Mouse (Mus musculus): ENCODE results near the gene Gsdmc3.
"Not testable (repeated sequence)": the region's sequence is repeated elsewhere in the genome, so short reads cannot be mapped to it uniquely, and the experiment has no call there.

Gsdmc3 gene

DNA sequence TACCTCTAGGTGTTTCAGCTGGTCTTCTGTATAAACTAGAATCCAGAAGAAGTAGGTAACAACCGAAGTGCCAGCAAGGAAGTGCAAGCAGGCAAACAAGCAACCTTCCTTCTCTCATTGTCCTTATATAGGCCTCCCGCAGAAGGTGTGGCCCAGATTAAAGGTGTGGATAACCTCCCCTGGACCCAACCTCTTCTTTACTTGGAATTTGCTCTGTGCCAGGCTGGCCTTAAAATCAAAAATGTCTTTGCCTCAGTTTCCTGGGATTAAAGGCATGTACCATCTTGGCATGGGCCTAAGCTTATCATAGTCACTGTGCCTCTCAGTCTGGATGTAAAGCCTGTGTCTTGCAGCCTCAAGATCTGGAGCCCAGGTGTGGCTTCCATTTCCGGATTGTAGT is at the start of gene Gsdmc3:
Gene Gsdmc3 (minus strand): TSS at position 101 of the 400 bp plus-strand sequence.
- not testable (repeated sequence) for DNase-seq (ENCODE audit: low spot score)

DNA sequence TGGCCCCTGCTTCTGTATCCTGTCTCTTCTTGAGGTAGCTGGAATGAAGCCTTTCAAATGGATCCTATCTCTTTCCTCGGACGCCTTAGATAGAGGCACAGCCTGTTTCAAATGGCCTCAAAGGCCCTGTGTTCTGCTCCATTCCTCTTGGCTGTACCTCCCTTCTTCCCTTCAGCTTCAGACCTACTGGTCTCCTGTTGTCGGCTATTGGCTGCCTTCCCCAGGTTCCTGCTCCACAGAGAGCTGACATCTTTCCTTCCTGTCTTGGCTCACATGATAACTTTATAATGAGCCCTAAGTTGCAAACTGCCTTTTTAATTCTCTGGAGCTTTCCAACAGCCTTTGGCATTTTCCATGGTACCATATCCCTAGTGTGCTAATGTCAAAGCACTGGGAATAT is 47.8 kb upstream of the Gsdmc3 start:
- DNase-seq (ENCODE audit: low spot score) = no peak

DNA sequence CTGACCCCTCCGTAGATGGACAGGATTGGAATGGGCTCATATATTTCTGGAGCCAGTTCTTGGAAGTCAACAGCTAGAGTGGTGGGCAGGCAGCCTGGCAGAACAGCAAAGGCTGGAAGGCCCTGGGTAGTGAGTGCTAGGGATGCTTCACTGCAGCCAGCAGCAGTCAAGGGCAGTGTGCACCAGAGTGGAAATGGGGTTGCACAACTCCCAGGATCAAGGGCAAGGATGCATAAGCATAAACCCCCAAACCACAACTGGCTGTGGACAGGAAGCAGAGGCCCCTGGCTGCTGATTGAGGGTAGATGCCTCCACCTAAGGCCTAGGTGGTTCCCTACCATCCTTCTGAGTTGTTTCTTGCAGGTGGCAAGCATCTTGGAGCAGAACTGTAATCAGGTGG is 46.1 kb upstream of the Gsdmc3 start:
- no peak for DNase-seq (ENCODE audit: low spot score)

DNA sequence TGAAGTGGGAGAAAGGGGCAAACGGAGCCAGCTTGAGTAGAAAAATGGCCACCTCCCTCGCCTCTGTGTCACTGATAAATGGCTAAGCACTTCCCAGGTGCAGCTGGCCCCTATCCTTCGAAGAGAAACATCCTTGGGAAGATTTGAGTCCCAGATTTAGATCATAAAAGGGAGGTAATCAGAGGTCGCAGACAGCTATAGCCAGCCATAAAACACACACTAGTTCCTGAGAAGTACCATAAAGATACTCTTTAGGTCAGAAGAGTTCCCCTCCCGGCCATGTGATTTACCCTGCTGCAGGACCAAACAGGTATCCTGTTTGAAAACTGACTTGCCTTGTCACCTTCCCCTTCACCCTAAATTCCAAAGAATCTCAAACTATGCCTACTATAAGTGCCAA is 43.3 kb upstream of the Gsdmc3 start:
- not testable (repeated sequence) for DNase-seq (ENCODE audit: low spot score)

DNA sequence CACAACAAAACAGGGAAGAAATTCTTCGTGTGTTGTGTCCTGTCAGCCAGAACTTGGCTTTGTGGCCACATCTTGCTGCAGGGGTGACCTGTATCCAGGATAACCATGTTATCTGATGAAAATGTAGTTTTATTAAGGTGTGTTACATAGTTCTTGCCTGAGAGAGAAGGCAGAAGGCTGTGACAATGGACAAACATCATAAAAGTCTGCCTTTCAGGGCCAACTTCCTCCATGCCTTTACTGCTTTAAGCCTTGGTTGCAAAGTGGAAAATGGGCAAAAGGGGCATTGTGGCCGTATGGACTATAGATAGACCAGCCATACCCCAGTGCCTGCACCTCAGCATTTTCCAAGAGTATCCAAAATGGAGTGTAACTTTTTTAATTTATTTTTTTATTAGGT is 41.4 kb upstream of the Gsdmc3 start:
- not testable (repeated sequence) for DNase-seq (ENCODE audit: low spot score)

DNA sequence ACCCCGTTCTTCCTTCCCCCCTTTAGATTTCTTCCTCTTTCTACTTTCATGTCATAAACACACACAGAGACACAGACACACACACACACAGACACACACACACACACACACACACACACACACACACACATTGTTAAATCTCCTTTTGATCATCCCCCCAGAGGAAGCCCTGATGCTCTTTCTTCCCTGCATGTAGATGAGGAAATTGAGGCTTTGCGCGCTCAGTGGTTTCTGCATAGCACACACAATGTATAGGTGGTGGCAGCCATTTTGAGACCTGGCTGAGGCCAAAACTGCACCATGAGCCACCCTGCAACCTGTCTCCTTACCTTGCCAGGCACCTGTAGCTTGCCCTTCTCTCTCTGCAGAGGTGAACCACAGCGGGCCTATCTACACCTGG is 38.2 kb upstream of the Gsdmc3 start:
- DNase-seq (ENCODE audit: low spot score) = not testable (repeated sequence)

DNA sequence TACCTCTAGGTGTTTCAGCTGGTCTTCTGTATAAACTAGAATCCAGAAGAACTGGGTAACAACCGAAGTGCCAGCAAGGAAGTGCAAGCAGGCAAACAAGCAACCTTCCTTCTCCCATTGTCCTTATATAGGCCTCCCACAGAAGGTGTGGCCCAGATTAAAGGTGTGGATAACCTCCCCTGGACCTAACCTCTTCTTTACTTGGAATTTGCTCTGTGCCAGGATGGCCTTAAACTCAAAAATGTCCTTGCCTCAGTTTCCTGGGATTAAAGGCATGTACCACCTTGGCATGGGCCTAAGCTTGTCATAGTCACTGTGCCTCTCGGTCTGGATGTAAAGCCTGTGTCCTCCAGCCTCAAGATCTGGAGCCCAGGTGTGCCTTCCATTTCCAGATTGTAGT is 33.8 kb upstream of the Gsdmc3 start, which contains the start of gene Gsdmc4:
Gene Gsdmc4 (minus strand): TSS at position 101 of the 400 bp plus-strand sequence.
- DNase-seq (ENCODE audit: low spot score) = not testable (repeated sequence)

DNA sequence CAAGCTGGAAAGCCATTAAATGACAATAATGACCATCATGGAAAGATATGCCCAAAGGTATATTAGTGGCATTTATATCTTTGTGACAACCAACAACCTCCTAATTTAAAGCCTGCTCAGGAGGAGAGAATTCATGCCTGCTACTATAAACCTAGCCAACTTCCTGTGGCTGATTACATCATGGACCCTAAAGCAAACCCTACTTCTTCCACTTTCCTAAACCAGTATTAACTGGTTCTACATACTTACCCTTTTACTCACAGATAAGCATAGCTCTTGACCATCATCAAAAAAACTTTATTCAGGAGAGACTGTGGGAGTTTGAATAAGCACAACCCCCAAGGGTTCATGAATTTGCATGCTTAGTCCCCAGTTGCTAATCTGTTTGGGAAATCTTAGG is 31.5 kb upstream of the Gsdmc3 start:
- DNase-seq (ENCODE audit: low spot score) = not testable (repeated sequence)

DNA sequence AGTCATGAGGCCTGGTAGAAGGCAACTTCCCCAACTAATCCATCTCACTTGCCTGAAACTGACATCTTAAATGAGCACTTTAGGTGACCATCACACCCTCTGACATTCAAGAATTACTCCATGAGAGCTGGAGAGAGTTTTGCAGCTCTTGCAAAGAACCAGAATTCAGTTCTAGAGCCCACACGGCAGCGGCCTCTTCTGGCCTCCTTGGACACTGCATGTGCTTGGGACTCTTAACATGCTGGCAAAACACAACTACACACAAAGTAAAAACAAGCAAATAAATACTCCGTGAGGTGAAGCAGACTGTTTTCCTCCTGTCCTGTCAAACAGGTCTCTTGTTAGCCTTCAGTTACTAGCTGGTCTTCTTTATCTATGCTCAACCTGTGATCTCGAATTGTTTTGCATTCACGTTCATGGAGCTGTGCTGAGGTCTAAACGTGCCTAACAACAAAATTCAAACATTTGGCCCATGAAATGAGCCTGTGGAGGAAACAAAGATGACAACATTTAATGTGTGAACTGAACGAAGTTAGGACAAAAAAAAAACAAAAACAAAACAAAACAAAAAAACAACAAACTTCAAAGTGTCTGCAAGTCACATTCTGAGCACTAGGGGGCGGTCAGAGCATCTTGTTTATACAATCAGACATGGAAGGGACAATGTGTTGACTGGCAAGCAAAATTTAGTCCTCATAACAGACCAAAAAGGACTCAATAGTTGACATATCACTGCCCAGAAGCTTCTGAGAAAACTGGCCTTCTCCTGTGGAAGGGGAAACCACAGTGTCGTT is 17.4 kb upstream of the Gsdmc3 start:
- peak; percentile 4 for DNase-seq (ENCODE audit: low spot score)

DNA sequence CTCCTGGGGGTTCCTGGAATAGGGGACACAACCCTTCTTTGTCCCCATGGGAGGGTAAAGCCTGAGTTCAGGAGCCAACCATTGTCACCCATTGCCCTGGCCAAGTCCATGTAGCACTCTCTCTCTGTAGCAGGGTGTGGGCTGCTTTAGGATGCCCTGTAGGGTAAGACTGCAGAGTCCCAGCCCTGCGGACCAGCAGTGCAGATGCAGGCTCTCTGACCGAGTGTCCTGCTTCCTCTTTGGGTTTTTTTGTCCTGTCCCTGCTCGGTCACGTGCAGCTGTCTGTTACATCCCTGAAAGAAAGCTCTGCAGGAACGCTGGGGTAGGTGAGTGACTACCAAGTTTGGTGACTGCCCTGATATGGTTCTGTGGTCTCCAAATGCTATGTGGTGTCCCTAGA is 10.1 kb upstream of the Gsdmc3 start:
- DNase-seq (ENCODE audit: low spot score) = not testable (repeated sequence)

DNA sequence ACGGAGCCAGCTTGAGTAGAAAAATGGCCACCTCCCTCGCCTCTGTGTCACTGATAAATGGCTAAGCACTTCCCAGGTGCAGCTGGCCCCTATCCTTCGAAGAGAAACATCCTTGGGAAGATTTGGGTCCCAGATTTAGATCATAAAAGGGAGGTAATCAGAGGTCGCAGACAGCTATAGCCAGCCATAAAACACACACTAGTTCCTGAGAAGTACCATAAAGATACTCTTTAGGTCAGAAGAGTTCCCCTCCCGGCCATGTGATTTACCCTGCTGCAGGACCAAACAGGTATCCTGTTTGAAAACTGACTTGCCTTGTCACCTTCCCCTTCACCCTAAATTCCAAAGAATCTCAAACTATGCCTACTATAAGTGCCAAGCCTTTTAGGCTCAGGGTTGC is 9.6 kb upstream of the Gsdmc3 start:
- DNase-seq (ENCODE audit: low spot score) = not testable (repeated sequence)

DNA sequence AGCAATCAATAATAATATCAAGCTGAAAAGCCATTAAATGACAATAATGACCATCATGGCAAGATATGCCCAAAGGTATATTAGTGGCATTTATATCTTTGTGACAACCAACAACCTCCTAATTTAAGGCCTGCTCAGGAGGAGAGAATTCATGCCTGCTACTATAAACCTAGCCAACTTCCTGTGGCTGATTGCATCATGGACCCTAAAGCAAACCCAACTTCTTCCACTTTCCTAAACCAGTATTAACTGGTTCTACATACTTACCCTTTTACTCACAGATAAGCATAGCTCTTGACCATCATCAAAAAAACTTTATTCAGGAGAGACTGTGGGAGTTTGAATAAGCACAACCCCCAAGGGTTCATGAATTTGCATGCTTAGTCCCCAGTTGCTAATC is 2.2 kb downstream of the Gsdmc3 start:
- DNase-seq (ENCODE audit: low spot score) = not testable (repeated sequence)

DNA sequence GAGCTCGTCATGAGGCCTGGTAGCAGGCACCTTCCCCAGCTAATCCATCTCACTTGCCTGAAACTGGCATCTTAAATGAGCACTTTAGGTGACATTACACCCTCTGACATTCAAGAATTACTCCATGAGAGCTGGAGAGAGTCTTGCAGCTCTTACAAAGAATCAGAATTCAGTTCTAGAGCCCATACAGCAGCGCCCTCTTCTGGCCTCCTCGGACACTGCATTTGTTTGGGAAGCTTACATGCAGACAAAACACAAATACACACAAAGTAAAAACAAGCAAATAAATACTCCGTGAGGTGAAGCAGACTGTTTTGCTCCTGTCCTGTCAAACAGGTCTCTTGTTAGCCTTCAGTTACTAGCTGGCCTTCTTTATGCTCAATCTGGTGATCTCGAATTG is 16.4 kb downstream of the Gsdmc3 start:
- DNase-seq (ENCODE audit: low spot score) = not testable (repeated sequence)

All from layer of hippocampus, adult 9-10 months (tissue).